Mouse (Mus musculus): Measurements from ENCODE around the gene Hist1h1t. TPM values are rescaled to one million over a fixed set of nuclear protein-coding genes. Genes with fewer than 3 reads are reported as not detected.

Gene Hist1h1t
- not detected in 2 replicates for polyA plus RNA-seq (2012; rRNA removed)

GRCm38 (mm10) chr13:23695514-23695913 is at the start of gene Hist1h1t:
Hist1h1t (plus strand) TSS chr13:23695814.

GRCm38 (mm10) chr13:23683755-23684281 is 11.8 kb upstream of the Hist1h1t start, which contains the start of the genes Hist1h2ac and Hist1h2bc:
Hist1h2ac (minus strand) TSS chr13:23683948.
Hist1h2bc (plus strand) TSS chr13:23684199.

GRCm38 (mm10) chr13:23698300-23698693 is 2.7 kb downstream of the Hist1h1t start, which contains the start of gene Hist1h4c:
Hist1h4c (minus strand) TSS chr13:23698454.

GRCm38 (mm10) chr13:23710374-23711089 is 14.9 kb downstream of the Hist1h1t start, which contains the start of gene Hfe:
Hfe (minus strand) TSS chr13:23710854.

GRCm38 (mm10) chr13:23738677-23739068 is 43.1 kb downstream of the Hist1h1t start, which contains the start of gene Hist1h1c:
Hist1h1c (plus strand) TSS chr13:23738808.

GRCm38 (mm10) chr13:23745381-23746161 is 50.0 kb downstream of the Hist1h1t start, which contains the start of gene Hist1h3c:
Hist1h3c (minus strand) TSS chr13:23745602.

Other genes with a start within 250 kb of the Hist1h1t start
- gene Btn1a1, start 229.9 kb upstream of the Hist1h1t start, polyA plus RNA-seq (2012; rRNA removed) = 0.05 TPM in 1 of 2 replicates, not detected in the other
- not detected in 2 replicates for gene Btn2a2, start 207.0 kb upstream of the Hist1h1t start, polyA plus RNA-seq (2012; rRNA removed)
- gene Hist1h4h, start 164.8 kb upstream of the Hist1h1t start, polyA plus RNA-seq (2012; rRNA removed) = 61.1 and 64.4 TPM in 2 replicates
- 294 and 1,013 TPM in 2 replicates for gene Hist1h2af, start 161.9 kb upstream of the Hist1h1t start, polyA plus RNA-seq (2012; rRNA removed)
- 48.3 and 64.0 TPM in 2 replicates for gene Hist1h3g, start 160.4 kb upstream of the Hist1h1t start, polyA plus RNA-seq (2012; rRNA removed)
- gene Hist1h2bh, start 152.4 kb upstream of the Hist1h1t start, polyA plus RNA-seq (2012; rRNA removed) = 5.4 and 6.9 TPM in 2 replicates
- gene Hist1h3f, start 151.8 kb upstream of the Hist1h1t start, polyA plus RNA-seq (2012; rRNA removed) = 11.5 and 15.6 TPM in 2 replicates
- 11.2 and 13.2 TPM in 2 replicates for gene Hist1h4f, start 144.2 kb upstream of the Hist1h1t start, polyA plus RNA-seq (2012; rRNA removed)
- gene Hist1h1d, start 142.6 kb upstream of the Hist1h1t start, polyA plus RNA-seq (2012; rRNA removed) = 0.21 and 0.27 TPM in 2 replicates
- 47.5 and 78.7 TPM in 2 replicates for gene Hist1h3e, start 133.4 kb upstream of the Hist1h1t start, polyA plus RNA-seq (2012; rRNA removed)
- gene Hist1h2ae, start 124.6 kb upstream of the Hist1h1t start, polyA plus RNA-seq (2012; rRNA removed) = 24.2 and 35.8 TPM in 2 replicates
- 52.2 and 87.2 TPM in 2 replicates for gene Hist1h2bg, start 124.4 kb upstream of the Hist1h1t start, polyA plus RNA-seq (2012; rRNA removed)
- 15.9 and 25.7 TPM in 2 replicates for gene Hist1h2bf, start 121.6 kb upstream of the Hist1h1t start, polyA plus RNA-seq (2012; rRNA removed)
- 17.3 and 24.2 TPM in 2 replicates for gene Hist1h2ad, start 121.4 kb upstream of the Hist1h1t start, polyA plus RNA-seq (2012; rRNA removed)
- 18.4 and 28.3 TPM in 2 replicates for gene Hist1h3d, start 120.1 kb upstream of the Hist1h1t start, polyA plus RNA-seq (2012; rRNA removed)
- gene Hist1h4d, start 114.2 kb upstream of the Hist1h1t start, polyA plus RNA-seq (2012; rRNA removed) = 10.1 and 14.2 TPM in 2 replicates
- gene Hist1h2be, start 74.7 kb upstream of the Hist1h1t start, polyA plus RNA-seq (2012; rRNA removed) = 2.6 and 3.4 TPM in 2 replicates
- gene Hist1h1e, start 73.3 kb upstream of the Hist1h1t start, polyA plus RNA-seq (2012; rRNA removed) = 2.3 and 2.7 TPM in 2 replicates
- gene Hist1h2ac, start 11.9 kb upstream of the Hist1h1t start, polyA plus RNA-seq (2012; rRNA removed) = 2.6 and 3.1 TPM in 2 replicates
- gene Hist1h2bc, start 11.6 kb upstream of the Hist1h1t start, polyA plus RNA-seq (2012; rRNA removed) = 251 and 289 TPM in 2 replicates
- gene Hist1h4c, start 2.6 kb downstream of the Hist1h1t start, polyA plus RNA-seq (2012; rRNA removed) = 9.0 and 13.0 TPM in 2 replicates
- 11.5 and 18.9 TPM in 2 replicates for gene Hfe, start 15.0 kb downstream of the Hist1h1t start, polyA plus RNA-seq (2012; rRNA removed)
- 35.1 and 42.3 TPM in 2 replicates for gene Hist1h1c, start 43.0 kb downstream of the Hist1h1t start, polyA plus RNA-seq (2012; rRNA removed)
- 43.8 and 64.9 TPM in 2 replicates for gene Hist1h3c, start 49.8 kb downstream of the Hist1h1t start, polyA plus RNA-seq (2012; rRNA removed)
- 18.2 and 27.3 TPM in 2 replicates for gene Hist1h2bb, start 50.9 kb downstream of the Hist1h1t start, polyA plus RNA-seq (2012; rRNA removed)
- gene Hist1h2ab, start 55.3 kb downstream of the Hist1h1t start, polyA plus RNA-seq (2012; rRNA removed) = 36.8 and 63.0 TPM in 2 replicates
- 36.8 and 58.4 TPM in 2 replicates for gene Hist1h3b, start 56.5 kb downstream of the Hist1h1t start, polyA plus RNA-seq (2012; rRNA removed)
- 6.5 and 10.1 TPM in 2 replicates for gene Hist1h4b, start 61.2 kb downstream of the Hist1h1t start, polyA plus RNA-seq (2012; rRNA removed)
- gene Hist1h4a, start 65.4 kb downstream of the Hist1h1t start, polyA plus RNA-seq (2012; rRNA removed) = 17.5 and 20.9 TPM in 2 replicates
- gene Hist1h3a, start 66.6 kb downstream of the Hist1h1t start, polyA plus RNA-seq (2012; rRNA removed) = 37.1 and 48.7 TPM in 2 replicates
- 0.79 and 1.0 TPM in 2 replicates for gene Hist1h1a, start 67.9 kb downstream of the Hist1h1t start, polyA plus RNA-seq (2012; rRNA removed)
- 0.09 TPM in 1 of 2 replicates, not detected in the other for gene Trim38, start 74.1 kb downstream of the Hist1h1t start, polyA plus RNA-seq (2012; rRNA removed)
- 0.09 TPM in 1 of 2 replicates, not detected in the other for gene Slc17a2, start 111.2 kb downstream of the Hist1h1t start, polyA plus RNA-seq (2012; rRNA removed)
- gene Slc17a3, start 143.6 kb downstream of the Hist1h1t start, polyA plus RNA-seq (2012; rRNA removed) = not detected in 2 replicates
- gene Slc17a1, start 171.9 kb downstream of the Hist1h1t start, polyA plus RNA-seq (2012; rRNA removed) = not detected in 2 replicates
- gene Slc17a4, start 219.2 kb downstream of the Hist1h1t start, polyA plus RNA-seq (2012; rRNA removed) = 0.09 TPM in 1 of 2 replicates, not detected in the other
- not detected in 2 replicates for gene Hist1h2ba, start 238.3 kb downstream of the Hist1h1t start, polyA plus RNA-seq (2012; rRNA removed)
- 2.5 and 4.9 TPM in 2 replicates for gene Hist1h2aa, start 238.6 kb downstream of the Hist1h1t start, polyA plus RNA-seq (2012; rRNA removed)